Mouse (Mus musculus) Muller cell, postnatal 12 days (primary cell): ENCODE results near the gene CK137956.

Source experiments
- DNase-seq: peaks from one replicate; pipeline ENCODE4 v3.0.0-alpha.2; 2015; ENCODE audit errors: inconsistent ontology term

CK137956 gene

GRCm38 (mm10) chr4:127970901-127971868 lies at the start of gene CK137956:
TSS of gene CK137956 (minus strand) at chr4:127970951.
- no peak for DNase-seq

- no peak for DNase-seq
These were observed 48.7 kb upstream of the CK137956 start for GRCm38 (mm10) chr4:128019465-128019864.

GRCm38 (mm10) chr4:128004797-128005452 lies 34.2 kb upstream of the CK137956 start:
- DNase-seq = no peak

GRCm38 (mm10) chr4:128002638-128003101 lies 31.9 kb upstream of the CK137956 start:
- no peak for DNase-seq

- no peak for DNase-seq
These were observed 28.5 kb upstream of the CK137956 start for GRCm38 (mm10) chr4:127999281-127999680.

GRCm38 (mm10) chr4:127989347-127989995 lies 18.7 kb upstream of the CK137956 start:
- DNase-seq = no peak

- DNase-seq = no peak
These were observed 17.9 kb upstream of the CK137956 start for GRCm38 (mm10) chr4:127988526-127989180.

GRCm38 (mm10) chr4:127987784-127988455 lies 17.2 kb upstream of the CK137956 start, which contains the start of gene Csmd2:
TSS of gene Csmd2 (plus strand) at chr4:127987857.
- peak; percentile 69 for DNase-seq

- DNase-seq = no peak
These were observed 16.5 kb upstream of the CK137956 start for GRCm38 (mm10) chr4:127987270-127987669.

- no peak for DNase-seq
These were observed 15.8 kb upstream of the CK137956 start for GRCm38 (mm10) chr4:127986491-127987075.

- DNase-seq = no peak
These were observed 15.1 kb upstream of the CK137956 start for GRCm38 (mm10) chr4:127985874-127986273.

GRCm38 (mm10) chr4:127984426-127984825 lies 13.7 kb upstream of the CK137956 start:
- DNase-seq = no peak

GRCm38 (mm10) chr4:127981125-127981524 lies 10.4 kb upstream of the CK137956 start:
- no peak for DNase-seq

GRCm38 (mm10) chr4:127972976-127973375 lies 2.2 kb upstream of the CK137956 start:
- no peak for DNase-seq

- peak; percentile 40 for DNase-seq
These were observed 731 bp downstream of the CK137956 start for GRCm38 (mm10) chr4:127970018-127970421.

GRCm38 (mm10) chr4:127969101-127969500 lies 1.6 kb downstream of the CK137956 start:
- DNase-seq = no peak

GRCm38 (mm10) chr4:127953006-127953710 lies 17.6 kb downstream of the CK137956 start:
- no peak for DNase-seq

- no peak for DNase-seq
These were observed 23.1 kb downstream of the CK137956 start for GRCm38 (mm10) chr4:127947696-127948095.

- no peak for DNase-seq
These were observed 33.3 kb downstream of the CK137956 start for GRCm38 (mm10) chr4:127937474-127937873.

- no peak for DNase-seq
These were observed 35.4 kb downstream of the CK137956 start for GRCm38 (mm10) chr4:127935369-127935768.
